Mouse (Mus musculus) A20 (cell line): ENCODE data around the gene Scnm1.
A peak's percentile ranks its signal among the peaks of the same experiment; 100 is the strongest.
"Not testable (repeated sequence)": the region's sequence is repeated elsewhere in the genome, so short reads cannot be mapped to it uniquely, and the experiment has no call there.

Experiments used
- DNase-seq: peaks from one replicate; pipeline ENCODE4 v3.0.0-alpha.2; 2011; ENCODE audit warnings: low read depth, low spot score

Gene Scnm1

DNA sequence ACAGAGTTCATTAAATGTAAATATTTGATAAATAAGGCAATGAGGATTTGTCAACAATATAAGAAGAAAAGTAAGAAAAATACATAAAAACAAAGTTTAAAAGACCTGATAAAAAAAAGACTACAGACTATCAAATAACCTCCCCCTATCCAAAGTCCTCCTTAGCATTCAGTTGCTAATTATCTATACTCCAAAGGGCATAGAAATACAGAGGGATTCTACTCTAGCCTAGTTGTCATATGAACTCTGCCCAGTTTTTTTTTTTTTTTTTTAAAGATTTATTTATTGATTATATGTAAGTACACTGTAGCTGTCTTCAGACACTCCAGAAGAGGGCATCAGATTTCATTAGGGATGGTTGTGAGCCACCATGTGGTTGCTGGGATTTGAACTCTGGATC, 26.5 kb downstream of the Scnm1 start:
- not testable (repeated sequence) for DNase-seq

DNA sequence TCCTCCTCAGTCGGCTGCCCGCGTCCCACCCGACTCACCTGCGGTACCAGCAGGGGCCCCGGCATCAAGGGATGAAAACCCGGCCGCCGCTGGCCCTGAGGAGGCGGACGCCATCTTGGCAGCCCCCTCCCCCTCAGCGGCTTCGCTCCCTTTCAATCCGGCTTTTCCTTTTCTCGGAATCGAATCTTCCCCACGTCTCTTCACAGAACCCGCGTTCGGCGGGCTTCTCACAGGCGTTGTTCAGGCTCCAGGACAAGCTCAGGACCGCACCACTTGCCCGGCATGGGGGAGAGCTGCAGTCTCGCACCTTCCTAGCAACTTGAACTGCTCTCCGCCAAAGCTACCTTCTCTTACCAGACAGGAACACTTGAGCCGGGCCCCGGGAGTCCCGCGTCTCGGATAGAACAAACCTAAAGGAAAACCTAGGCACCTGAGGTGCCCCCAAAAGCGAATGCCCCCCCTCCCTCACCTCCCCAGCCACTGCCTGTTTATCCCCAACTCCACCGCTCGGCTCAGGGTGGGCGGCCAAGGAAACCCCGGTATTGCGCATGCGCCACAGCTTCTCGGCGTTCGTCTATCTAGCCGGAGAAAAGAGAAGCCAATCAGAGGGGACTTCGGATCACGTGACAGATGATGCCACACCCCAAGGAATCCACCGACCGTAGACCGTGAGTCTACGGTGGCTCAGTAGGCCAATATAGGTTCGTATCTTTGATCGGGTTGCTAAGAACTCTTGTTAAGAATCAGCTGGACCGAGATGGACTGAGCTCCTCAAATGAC, 27.3 kb downstream of the Scnm1 start, which contains the start of gene Pip5k1a:
Pip5k1a (minus strand) TSS at position 593 of the 780 bp plus-strand sequence.
- peak; percentile 99 for DNase-seq

DNA sequence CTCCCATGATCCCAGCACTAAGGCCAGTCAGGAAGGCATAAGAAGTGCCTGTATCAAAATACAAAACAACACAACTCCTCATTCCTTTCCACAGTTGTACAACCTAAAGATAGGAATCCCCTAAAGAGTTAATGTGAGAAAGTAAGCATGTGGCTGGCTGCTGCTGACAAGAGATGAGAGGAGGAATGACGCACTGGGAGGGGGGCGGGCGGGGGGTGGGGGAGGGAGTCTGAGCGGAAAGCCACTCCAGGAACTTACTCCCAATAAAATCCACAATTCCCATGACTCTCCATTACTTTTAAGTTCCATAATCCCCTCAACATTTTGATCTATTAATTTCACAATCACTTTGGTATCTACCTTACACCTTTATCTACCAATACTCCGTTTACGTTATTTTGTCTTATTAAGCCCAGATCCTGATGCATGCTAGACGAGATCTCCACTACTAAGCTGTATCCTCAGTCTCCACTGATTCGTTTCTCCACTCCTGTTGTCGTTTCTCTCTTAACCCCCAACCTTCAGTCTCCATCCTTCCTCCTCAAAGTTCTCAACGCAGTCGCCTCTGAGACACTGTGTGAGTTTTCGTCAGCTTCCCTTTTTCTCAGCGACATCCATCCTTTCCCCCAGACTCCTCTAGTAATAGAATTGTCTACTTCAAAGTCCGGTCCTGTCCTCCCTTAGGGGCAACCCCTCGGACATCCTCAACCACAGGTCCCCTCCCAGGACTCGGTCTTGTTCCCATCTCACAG, 28.0 kb downstream of the Scnm1 start:
- DNase-seq, result no peak

DNA sequence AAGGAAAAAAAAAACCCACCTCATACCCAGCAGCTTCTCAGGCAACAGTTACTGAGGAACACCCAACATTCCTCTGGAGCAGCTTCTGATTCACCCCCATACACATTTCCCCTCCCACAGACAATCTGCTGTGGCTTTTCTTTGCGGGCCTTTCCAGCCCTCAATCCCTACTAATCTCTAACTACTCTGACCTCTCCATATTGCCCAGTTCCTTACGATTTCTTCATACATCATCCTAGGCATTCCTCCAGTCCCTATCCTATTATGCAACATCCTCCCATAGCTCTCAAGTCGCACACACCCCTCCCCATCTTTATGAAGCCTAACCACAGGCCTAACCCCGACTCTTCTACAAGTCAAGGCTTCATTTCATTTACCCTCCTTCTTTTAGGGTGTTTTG, 28.7 kb downstream of the Scnm1 start:
- DNase-seq, result no peak

DNA sequence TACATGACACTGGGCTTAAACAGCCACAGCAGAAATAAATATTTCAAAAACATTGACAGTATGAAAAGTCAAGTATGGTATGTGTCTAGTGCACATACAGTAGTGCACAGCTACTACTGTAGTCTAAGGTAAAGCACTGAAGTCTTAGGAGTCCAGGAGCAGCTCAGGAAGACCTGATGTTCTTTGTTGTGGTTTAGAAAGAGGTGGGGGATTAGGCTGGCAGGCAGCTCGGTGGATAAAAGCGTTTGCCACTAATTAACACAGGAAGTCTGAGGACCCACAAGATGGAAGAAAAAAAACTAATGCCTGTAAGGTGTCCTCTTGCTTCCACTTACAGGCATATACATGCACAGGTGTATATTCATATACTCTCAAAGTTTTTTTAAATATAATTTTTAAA, 33.0 kb downstream of the Scnm1 start:
- no peak for DNase-seq

DNA sequence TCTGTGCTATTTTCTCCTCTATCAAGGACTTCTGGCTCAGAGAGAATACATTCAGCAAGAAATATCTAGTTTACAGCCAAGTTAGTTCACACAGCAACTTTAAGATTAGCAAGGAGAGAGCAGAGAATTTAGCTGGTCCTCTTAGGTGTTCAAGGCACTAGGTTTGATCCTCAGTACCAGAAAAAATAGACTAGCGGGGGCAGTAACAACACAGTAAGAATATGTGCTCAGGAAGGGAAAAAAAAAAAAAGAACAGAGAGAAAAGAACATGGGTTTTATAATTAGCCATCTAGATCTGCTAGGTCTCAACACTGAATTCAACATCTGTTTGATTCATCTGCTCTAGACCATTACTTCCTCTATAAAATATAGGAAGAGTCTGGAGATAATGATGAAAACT, 45.7 kb downstream of the Scnm1 start:
- no peak for DNase-seq
